Comparison of ENCODE assay signal across 10 mouse cellular contexts in genomic region chr6:50009339-50009738, GRCm38 (mm10).
DNase-seq lines count a peak whose midpoint lies in the region; ATAC-seq lines count a peak whose summit lies in the region.
"Had no signal": no experiment of that assay in that cellular context is flagged by ENCODE, and none has a peak within 500 bp of the region (broad histone marks: within the 10 kb centered on the region; RNA-seq: fewer than 3 reads in every experiment).

No protein-coding gene starts in this region.

- intact Hi-C loops in heart, postnatal 14 days (cut with DNase I), result loop anchor here (5.0 kb wide), 1 partner anchor 98 kb away; no protein-coding TSS in a partner anchor

- DNase-seq in heart, adult 11 months, result peak; percentile 84
- no peak for DNase-seq in heart, postnatal 14 days
- DNase-seq in kidney, adult 9 months, result peak; percentile 61
- no peak for DNase-seq in neural tube, embryonic 10.5 days (ENCODE audit: extremely low spot score, low spot score)
- DNase-seq in urinary bladder, postnatal 36 days (ENCODE audit: low spot score in 2 of 2), result no peak
- DNase-seq in urinary bladder, adult 2 months (ENCODE audit: low spot score), result no peak
- DNase-seq: B cell, adult 2 months; cerebellum, postnatal 14 days had no signal

- ATAC-seq in CD4-positive, CD25-positive, alpha-beta regulatory T cell, adult 4 months, result peak; percentile 94
- ATAC-seq in megakaryocyte progenitor cell, adult 5-6 weeks (replicated peaks; ENCODE audit: poor library complexity), result peak; percentile 44; the same call in 1 of the 2 replicates

Comparison
In these comparisons a context has a peak if more than half of its experiments do, and no peak if none do; other contexts are left out.
1. DNase-seq: peak in heart, adult 11 months (single experiment) and kidney, adult 9 months (single experiment); none in heart, postnatal 14 days (0 of 2), neural tube, embryonic 10.5 days (single experiment), urinary bladder, postnatal 36 days (0 of 2) and urinary bladder, adult 2 months (single experiment).